Mouse (Mus musculus): ENCODE results near the gene Ppp1r1b.

- TF ChIP-seq CTCF (IDR thresholded peaks at IDR 0.05; ENCODE audit: low read depth): no peak
- TF ChIP-seq EP300 (optimal IDR thresholded peaks at IDR 0.05): no peak
These were observed 46.8 kb downstream of the Ppp1r1b start for GRCm38 (mm10) chr11:98395041-98395440.
